Mouse (Mus musculus) cerebellum, adult 8-10 months (tissue): ENCODE measurements around the gene Mlec.
"Not testable (repeated sequence)": the region's sequence is repeated elsewhere in the genome, so short reads cannot be mapped to it uniquely, and the experiment has no call there.

ENCODE experiments used
- DNase-seq: peaks from one replicate; pipeline ENCODE4 v3.0.0; 2022

Mlec gene

GRCm38 (mm10) chr5:115124690-115125089, 33.3 kb downstream of the Mlec start:
- DNase-seq, result no peak

GRCm38 (mm10) chr5:115120978-115121377, 37.0 kb downstream of the Mlec start:
- DNase-seq, result peak; percentile 48

- DNase-seq, result peak; percentile 60
These were observed 38.9 kb downstream of the Mlec start, which contains the start of gene Acads for GRCm38 (mm10) chr5:115118961-115119570. Gene Acads (minus strand): TSS chr5:115119346.

GRCm38 (mm10) chr5:115117467-115117866, 40.5 kb downstream of the Mlec start:
- DNase-seq, result no peak

- no peak for DNase-seq
These were observed 41.6 kb downstream of the Mlec start for GRCm38 (mm10) chr5:115116426-115116825.

- DNase-seq, result no peak
These were observed 43.5 kb downstream of the Mlec start for GRCm38 (mm10) chr5:115114501-115114900.

- DNase-seq, result no peak
These were observed 44.7 kb downstream of the Mlec start for GRCm38 (mm10) chr5:115113244-115113643.

- DNase-seq, result no peak
These were observed 46.8 kb downstream of the Mlec start for GRCm38 (mm10) chr5:115111156-115111555.

GRCm38 (mm10) chr5:115103253-115103652, 54.7 kb downstream of the Mlec start:
- not testable (repeated sequence) for DNase-seq

GRCm38 (mm10) chr5:115102231-115102630, 55.7 kb downstream of the Mlec start:
- DNase-seq, result no peak

- no peak for DNase-seq
These were observed 57.5 kb downstream of the Mlec start for GRCm38 (mm10) chr5:115100473-115100872.

- DNase-seq, result no peak
These were observed 58.0 kb downstream of the Mlec start for GRCm38 (mm10) chr5:115099991-115100390.

- no peak for DNase-seq
These were observed 58.4 kb downstream of the Mlec start for GRCm38 (mm10) chr5:115099530-115099929.

GRCm38 (mm10) chr5:115098195-115098594, 59.8 kb downstream of the Mlec start, which contains the start of gene Gm10401:
Gene Gm10401 (minus strand): TSS chr5:115098295.
- no peak for DNase-seq
